Mouse (Mus musculus) gastrocnemius, postnatal 14 days (tissue): ENCODE measurements at regions not wholly inside any gene's neighbourhood (a gene's known extent, or its start where the extent isn't known, plus 50 kb on each side); places are given as distances from the start of the nearest gene placed in this dataset.
A peak's percentile ranks its signal among the peaks of the same experiment; 100 is the strongest.

Source experiments
- DNase-seq: peaks from one replicate; pipeline ENCODE4 v3.0.0; 2021; ENCODE audit warnings: mixed read lengths
- intact Hi-C: fragments of 180-260 bp; cut with DNase I; formaldehyde crosslinking; loops from one replicate; pipeline ENCODE4 v1.15.1; 2025; ENCODE audit warnings: low total_unique reads

- intact Hi-C loops = no loop called here
- no peak for DNase-seq
Measured at GRCm38 (mm10) chr16:30652692-30653091, 53.2 kb downstream of the Fam43a start.

- intact Hi-C loops = no loop called here
- DNase-seq = peak; percentile 85
Measured at GRCm38 (mm10) chr16:30653806-30654205, 54.3 kb downstream of the Fam43a start.

DNA sequence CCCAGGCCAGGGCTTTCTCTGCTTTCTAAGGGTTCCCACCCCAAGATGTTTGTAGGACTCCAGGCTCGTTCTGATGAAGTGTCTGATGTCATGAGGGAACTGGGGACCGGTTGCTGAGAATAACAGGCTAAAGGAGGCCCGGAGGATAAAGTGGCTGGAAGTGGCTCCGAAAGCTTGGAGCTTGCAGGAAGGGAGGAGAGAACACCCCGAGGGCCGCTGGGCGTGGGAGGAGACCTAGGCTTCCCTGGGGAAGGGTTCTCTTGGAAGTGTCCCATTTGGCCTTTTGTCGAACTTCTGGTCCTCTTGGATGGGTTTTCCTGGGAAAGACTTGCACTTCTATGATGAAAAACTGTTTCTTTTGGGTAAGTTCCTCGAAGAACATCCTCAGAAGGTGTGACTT is 54.7 kb downstream of the Fam43a start:
- intact Hi-C loops = no loop called here
- DNase-seq = peak; percentile 38

- no peak for DNase-seq
Measured at GRCm38 (mm10) chr16:30655798-30656221, 56.3 kb downstream of the Fam43a start.

GRCm38 (mm10) chr16:30656881-30657280 is 57.4 kb downstream of the Fam43a start:
- no peak for DNase-seq
- intact Hi-C loops = no loop called here

More at GRCm38 (mm10) chr16:30655798-30656221, 56.3 kb downstream of the Fam43a start:
- intact Hi-C loops = no loop called here

GRCm38 (mm10) chr16:30658921-30659320 is 59.4 kb downstream of the Fam43a start:
- intact Hi-C loops = no loop called here
- DNase-seq = no peak

- no peak for DNase-seq
- intact Hi-C loops = no loop called here
Measured at GRCm38 (mm10) chr16:30661086-30661977, 61.8 kb downstream of the Fam43a start.

- no peak for DNase-seq
- intact Hi-C loops = no loop called here
Measured at GRCm38 (mm10) chr16:30663055-30663454, 63.5 kb downstream of the Fam43a start.

DNA sequence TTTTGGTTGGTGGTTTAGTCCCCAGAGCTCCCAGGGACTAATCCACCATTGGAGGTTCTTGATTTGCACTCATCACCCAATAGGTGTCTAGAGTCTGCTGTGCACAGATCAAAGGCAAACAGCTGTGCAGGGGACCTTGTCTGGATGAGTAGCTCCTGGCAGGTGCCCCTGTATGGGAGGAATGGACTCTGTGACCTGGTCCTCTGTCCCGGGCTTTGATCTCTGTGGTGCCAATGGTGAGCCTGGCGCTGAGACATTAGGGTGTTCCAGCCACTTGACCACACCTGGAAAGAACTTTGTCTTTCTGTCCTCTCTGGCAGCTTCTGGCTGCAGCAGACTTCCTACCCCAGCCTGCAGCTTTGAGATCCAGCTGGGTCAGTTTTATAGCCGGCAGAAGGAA is 64.4 kb downstream of the Fam43a start:
- no peak for DNase-seq
- intact Hi-C loops = no loop called here

DNA sequence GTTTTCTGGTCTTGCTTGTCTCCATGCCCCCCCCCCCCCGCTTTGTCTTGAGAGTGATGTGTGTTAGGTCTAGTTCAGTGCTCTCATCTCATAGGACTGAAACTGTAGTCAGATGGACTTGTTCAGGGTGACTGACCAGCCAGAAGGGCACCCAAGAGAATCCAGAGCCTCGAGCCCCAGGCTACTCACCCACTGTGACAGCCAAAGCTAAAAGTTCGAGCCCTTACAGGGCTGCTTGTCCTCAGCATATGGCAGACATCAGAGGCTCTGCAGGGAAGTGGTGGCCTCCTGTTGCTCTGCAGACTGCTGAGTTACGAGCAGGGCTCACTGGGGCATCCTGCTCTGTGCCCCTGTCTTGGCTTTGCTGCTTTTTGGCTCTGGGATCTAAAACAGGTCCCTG is 64.9 kb downstream of the Fam43a start:
- intact Hi-C loops = no loop called here
- no peak for DNase-seq

DNA sequence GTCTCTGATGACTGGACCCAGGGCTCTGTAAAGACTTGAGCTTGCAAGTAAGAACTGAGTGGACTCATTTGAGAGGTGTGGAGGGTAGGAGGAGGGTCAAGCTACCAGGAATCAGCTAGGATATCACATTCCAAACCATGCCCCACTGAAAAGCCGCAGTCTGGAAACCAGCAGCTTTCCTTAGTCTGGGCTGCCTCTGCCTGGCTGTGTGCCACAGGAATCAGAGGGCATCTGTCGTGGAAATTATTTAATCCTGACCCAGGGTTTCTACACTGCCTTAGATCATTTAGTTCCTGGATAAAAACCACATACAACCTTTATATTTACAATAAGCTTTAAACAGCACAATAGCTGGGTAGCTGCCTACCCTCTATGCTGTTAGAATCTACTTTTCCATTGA is 66.4 kb downstream of the Fam43a start:
- DNase-seq = no peak
- intact Hi-C loops = no loop called here

GRCm38 (mm10) chr16:30669883-30670282 is 70.4 kb downstream of the Fam43a start:
- intact Hi-C loops = no loop called here
- DNase-seq = no peak

DNA sequence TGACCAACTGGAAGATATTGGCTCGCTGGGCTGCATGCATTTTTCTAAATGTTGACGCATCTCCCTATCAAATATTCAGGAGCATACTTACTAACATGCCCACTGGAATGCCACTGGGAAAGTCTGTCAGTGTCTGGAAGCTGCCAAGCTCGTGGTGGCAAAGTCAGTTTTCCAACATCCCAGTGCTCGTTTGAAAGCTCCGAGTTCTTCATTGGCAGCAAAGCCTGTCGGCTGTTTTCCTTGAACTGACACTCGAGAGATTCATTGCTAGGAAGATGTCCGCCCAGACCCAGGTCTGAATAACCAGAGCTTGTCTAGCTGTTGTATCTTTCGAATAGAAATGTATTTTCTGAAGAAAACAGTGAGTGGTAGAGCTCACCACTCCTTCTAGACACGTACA is 72.1 kb downstream of the Fam43a start:
- intact Hi-C loops = no loop called here

DNA sequence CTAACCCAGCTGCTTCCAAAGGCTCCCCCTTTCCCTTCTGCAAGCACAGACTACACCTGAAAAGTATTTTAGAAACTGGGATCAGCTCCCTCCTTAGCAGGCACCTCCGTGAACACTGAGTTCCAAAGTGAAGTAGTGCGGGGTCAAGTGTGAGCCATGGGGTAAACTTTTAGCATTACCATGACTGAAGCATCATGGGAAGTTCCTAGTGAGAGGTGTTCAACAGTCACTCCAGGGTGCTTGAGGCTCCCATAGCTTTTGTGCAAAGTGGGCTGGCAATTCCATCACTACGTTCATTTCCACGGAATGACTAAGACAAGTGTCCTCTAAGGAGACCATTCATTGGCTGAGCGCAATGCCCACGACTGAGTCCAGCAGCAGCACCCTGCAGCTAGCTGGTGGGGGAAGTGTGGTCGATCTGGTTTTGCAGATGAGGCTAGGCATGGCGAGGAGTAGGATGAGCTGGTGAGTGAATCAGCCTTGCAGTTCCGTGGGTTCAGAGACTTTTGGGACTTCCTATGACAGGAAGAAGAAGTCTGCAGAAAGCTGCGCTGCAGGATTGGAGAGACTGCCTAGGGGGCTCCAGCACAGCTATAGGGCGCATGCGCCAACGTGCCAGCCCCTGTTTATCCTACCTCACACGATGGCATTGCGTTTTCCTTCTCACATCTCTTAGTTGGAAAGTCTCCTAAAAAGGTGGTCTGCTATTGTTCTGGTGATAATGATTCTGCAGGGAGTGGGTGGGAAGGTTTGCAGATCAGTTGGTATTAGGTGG is 73.4 kb downstream of the Fam43a start:
- no peak for DNase-seq
- intact Hi-C loops = no loop called here

More for the DNA sequence above, 72.1 kb downstream of the Fam43a start:
- no peak for DNase-seq

DNA sequence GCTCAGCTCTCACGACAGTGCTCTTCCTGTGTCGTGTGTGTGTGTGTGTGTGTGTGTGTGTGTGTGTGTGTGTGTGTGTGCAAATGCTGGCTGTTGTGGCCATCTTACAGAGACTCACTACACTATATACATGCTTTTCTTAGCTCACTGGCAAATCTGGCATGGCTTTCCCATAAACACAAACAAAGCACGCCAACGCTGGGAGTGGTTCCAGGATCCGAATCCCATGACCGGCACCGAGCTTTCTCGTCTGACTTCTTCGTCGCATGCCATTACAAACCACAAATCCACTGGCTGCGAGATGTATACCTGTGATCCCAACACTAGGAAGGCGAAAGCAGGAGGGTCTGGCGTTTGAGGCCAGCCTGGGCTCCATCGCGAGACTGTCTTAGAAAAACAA is 74.1 kb downstream of the Fam43a start:
- intact Hi-C loops = no loop called here
- DNase-seq = no peak

DNA sequence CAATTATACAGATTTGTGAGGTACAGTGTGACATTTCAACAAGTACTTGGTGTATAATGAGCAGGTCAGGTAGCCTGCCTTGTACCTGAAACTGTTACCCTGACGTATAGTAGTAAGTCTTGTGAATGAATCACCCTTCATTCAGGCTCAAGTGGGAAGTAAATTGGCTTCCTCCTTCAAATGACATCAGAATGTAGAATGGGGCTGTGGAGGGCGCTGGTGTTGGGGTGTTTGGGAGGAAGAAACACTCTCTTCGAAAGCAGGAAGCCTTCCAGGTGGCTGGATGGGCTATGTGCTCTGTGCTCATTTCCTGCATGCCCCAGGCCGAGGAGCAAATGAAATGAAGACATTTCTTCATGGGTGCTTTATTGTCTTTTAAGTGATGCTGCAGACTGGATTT is 76.3 kb downstream of the Fam43a start:
- no peak for DNase-seq
- intact Hi-C loops = no loop called here

- intact Hi-C loops = no loop called here
- no peak for DNase-seq
Measured at GRCm38 (mm10) chr16:30677016-30677415, 77.5 kb downstream of the Fam43a start.

GRCm38 (mm10) chr16:30677896-30678707 is 78.6 kb downstream of the Fam43a start:
- intact Hi-C loops = no loop called here
- no peak for DNase-seq

DNA sequence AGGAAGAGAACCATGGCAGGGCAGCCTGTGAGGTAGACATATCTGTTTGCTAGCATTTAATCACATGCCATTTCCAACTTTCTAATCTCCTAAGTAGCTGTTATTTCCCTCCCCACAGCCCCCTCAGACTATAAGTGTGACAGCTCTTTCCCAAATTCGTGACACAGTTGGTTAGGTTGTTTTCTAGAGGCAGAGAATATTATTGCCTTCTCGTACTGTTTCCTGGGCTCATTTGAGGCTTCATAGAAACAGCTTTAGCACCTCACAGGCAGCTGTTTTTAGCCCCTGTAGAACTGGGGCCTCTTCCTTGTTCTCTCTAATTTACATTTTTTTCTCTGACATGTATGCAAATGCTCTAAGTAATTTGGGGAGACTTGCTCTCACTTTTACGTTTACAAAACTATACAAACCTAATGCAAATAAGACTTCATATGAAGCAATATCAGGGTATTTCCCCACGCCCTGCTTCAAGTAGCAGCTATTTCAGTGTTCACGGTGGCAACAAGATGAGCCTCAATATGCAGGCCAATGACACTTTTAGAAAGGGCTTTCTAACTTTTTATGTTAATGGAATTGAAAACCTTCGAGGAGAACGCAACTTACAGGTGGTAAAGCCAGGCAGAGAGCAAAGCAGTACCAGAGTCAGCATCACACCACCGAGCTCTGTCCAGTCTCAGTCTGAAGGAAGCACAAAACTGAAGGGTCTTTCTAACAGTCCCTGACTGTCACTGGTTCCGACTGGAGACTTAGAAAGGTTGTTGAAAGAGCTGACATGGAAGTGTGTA is 79.4 kb downstream of the Fam43a start:
- DNase-seq = no peak
- intact Hi-C loops = no loop called here
